Mouse (Mus musculus) inflammation-experienced regulatory T-cells, adult 16 weeks (primary cell): Measurements from ENCODE around the gene Rps6ka2. TPM values are rescaled to one million over a fixed set of nuclear protein-coding genes. Genes with fewer than 3 reads are reported as not detected.

Experiments used
- polyA plus RNA-seq: library from polyadenylated mRNA; unstranded; fragments of 100-300 nt; shearing (Covaris generic); gene quantifications from one replicate; pipeline ENCODE4 v1.2.1, GENCODE M21; 2017

The Rps6ka2 gene
- polyA plus RNA-seq = 1.1 TPM

GRCm38 (mm10) chr17:7169627-7170303 is at the start of gene Rps6ka2:
Gene Rps6ka2, plus strand, starts transcription at chr17:7170115.

GRCm38 (mm10) chr17:7324346-7324745 is 154.4 kb downstream of the Rps6ka2 start, which contains the start of gene Tcp10a:
Gene Tcp10a, plus strand, starts transcription at chr17:7324646.

GRCm38 (mm10) chr17:7352596-7352995 is 182.7 kb downstream of the Rps6ka2 start, which contains the start of gene Ttll2:
Gene Ttll2, minus strand, starts transcription at chr17:7352696.

Other genes with a start within 250 kb of the Rps6ka2 start
- gene Rsph3b, start 221.4 kb upstream of the Rps6ka2 start, polyA plus RNA-seq = 38.2 TPM
- gene Tagap1, start 209.0 kb upstream of the Rps6ka2 start, polyA plus RNA-seq = 10.7 TPM
- gene Rnaset2b, start 199.5 kb upstream of the Rps6ka2 start, polyA plus RNA-seq = 697 TPM
- 0.67 TPM for gene Gm49721, start 191.2 kb upstream of the Rps6ka2 start, polyA plus RNA-seq
- not detected for gene Gm1604a, start 144.5 kb upstream of the Rps6ka2 start, polyA plus RNA-seq
- not detected for gene Tcp10a, start 154.5 kb downstream of the Rps6ka2 start, polyA plus RNA-seq
- gene Ttll2, start 182.6 kb downstream of the Rps6ka2 start, polyA plus RNA-seq = not detected
- gene Gm49630, start 201.9 kb downstream of the Rps6ka2 start, polyA plus RNA-seq = not detected
- gene Unc93a2, start 215.3 kb downstream of the Rps6ka2 start, polyA plus RNA-seq = not detected